Mouse (Mus musculus): Measurements from ENCODE around the gene Wipf1. TPM values are rescaled to one million over a fixed set of nuclear protein-coding genes. Genes with fewer than 3 reads are reported as not detected.

The Wipf1 gene
- polyA plus RNA-seq, 1 experiment from 2014 or later = 3.4 TPM

- peaks cover 20% of the 10 kb centered on the region for H3K36me3 ChIP-seq
- H3K9me3 ChIP-seq (replicated peaks) = no peaks in the 10 kb centered on the region
- no peak for ATAC-seq (ENCODE audit: low read depth)
- no peak overlapping the region for H3K27ac ChIP-seq
- H3K4me2 ChIP-seq = no peak overlapping the region
- 80% methylated on average over 5 of the region's 5 CpGs for WGBS (ENCODE audit: insufficient replicate concordance)
- DNase-seq = no peak
- peaks cover 10% of the 10 kb centered on the region for H3K4me1 ChIP-seq (replicated peaks)
- peaks cover 3% of the 10 kb centered on the region; the same call in 1 of the 2 replicates for H3K27me3 ChIP-seq
- no peak overlapping the region for H3K4me3 ChIP-seq (replicated peaks)
- H3K9ac ChIP-seq = no peak overlapping the region
These were observed 149.9 kb downstream of the Wipf1 start for GRCm38 (mm10) chr2:73379656-73380055.

Other genes with a start within 250 kb of the Wipf1 start
- gene Scrn3, start 217.1 kb downstream of the Wipf1 start, polyA plus RNA-seq (2015; fragmentation: Nextera tagmentation; extraction: Ambion mirVana) = 26.3 and 30.4 TPM in 2 replicates
- gene Cir1, start 217.0 kb downstream of the Wipf1 start, polyA plus RNA-seq (2015; fragmentation: Nextera tagmentation; extraction: Ambion mirVana) = 21.3 and 23.9 TPM in 2 replicates
- gene Gpr155, start 143.2 kb downstream of the Wipf1 start, polyA plus RNA-seq (2015; fragmentation: Nextera tagmentation; extraction: Ambion mirVana) = 8.3 and 8.9 TPM in 2 replicates
- gene Chrna1, start 50.6 kb upstream of the Wipf1 start, polyA plus RNA-seq (2015; fragmentation: Nextera tagmentation; extraction: Ambion mirVana) = 0.39 and 0.44 TPM in 2 replicates
- gene Chn1, start 245.6 kb upstream of the Wipf1 start, polyA plus RNA-seq (2015; fragmentation: Nextera tagmentation; extraction: Ambion mirVana) = 0.96 and 1.1 TPM in 2 replicates